Comparison of ENCODE assay signal across 22 mouse cellular contexts in the genomic region with DNA sequence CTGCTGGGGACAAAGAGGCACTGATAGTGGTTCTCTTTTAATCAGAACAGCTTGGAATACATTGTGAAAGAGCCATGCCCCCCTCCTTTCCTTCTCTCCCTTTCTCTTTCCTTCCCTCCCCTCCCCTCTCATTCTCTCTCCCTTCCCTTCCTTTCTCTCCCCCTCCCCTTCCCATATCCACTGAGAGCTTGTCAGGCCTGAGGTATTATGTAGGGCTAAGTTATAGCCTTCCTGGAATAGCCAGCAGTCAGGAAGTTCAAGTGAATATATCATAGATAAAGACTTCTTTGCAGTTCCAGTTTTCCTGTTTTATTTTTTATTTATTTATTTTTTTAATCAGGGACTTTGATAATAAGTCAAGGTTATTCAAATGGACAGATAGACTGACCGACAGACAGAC.
DNase-seq lines count a peak whose midpoint lies in the region; ATAC-seq and TF ChIP-seq lines count a peak whose summit lies in the region.
"Had no signal": no experiment of that assay in that cellular context is flagged by ENCODE, and none has a peak within 500 bp of the region (broad histone marks: within the 10 kb centered on the region; RNA-seq: fewer than 3 reads in every experiment).

No protein-coding gene starts in this region.

- no peaks in the 10 kb centered on the region for H3K27me3 ChIP-seq in midbrain, embryonic 12.5 days
- H3K27me3 ChIP-seq in midbrain, embryonic 10.5 days (ENCODE audit: low read depth, poor library complexity, severe bottlenecking) = no peaks in the 10 kb centered on the region
- H3K27me3 ChIP-seq in hindbrain, embryonic 16.5 days (replicated peaks; ENCODE audit: control insufficient read depth, insufficient read depth, low read length) = no peaks in the 10 kb centered on the region
- no peaks in the 10 kb centered on the region for H3K27me3 ChIP-seq in midbrain, postnatal 0 days (ENCODE audit: insufficient read depth, low read length)
- H3K27me3 ChIP-seq: CH12.LX; heart, embryonic 13.5 days; intestine, embryonic 15.5 days; liver, embryonic 13.5 days had no signal

- no peaks in the 10 kb centered on the region for H3K36me3 ChIP-seq in midbrain, embryonic 12.5 days
- no peaks in the 10 kb centered on the region for H3K36me3 ChIP-seq in midbrain, embryonic 10.5 days
- H3K36me3 ChIP-seq in hindbrain, embryonic 16.5 days (ENCODE audit: control insufficient read depth, insufficient read depth, low read length) = no peaks in the 10 kb centered on the region
- no peaks in the 10 kb centered on the region for H3K36me3 ChIP-seq in midbrain, postnatal 0 days (ENCODE audit: insufficient read depth, low read length)
- H3K36me3 ChIP-seq: heart, embryonic 13.5 days; intestine, embryonic 15.5 days; limb, embryonic 13.5 days; liver, embryonic 13.5 days had no signal

- H3K4me3 ChIP-seq in midbrain, embryonic 12.5 days = no peak overlapping the region
- H3K4me3 ChIP-seq in midbrain, embryonic 10.5 days = no peak overlapping the region
- H3K4me3 ChIP-seq in hindbrain, embryonic 16.5 days (ENCODE audit: low read length) = no peak overlapping the region
- no peak overlapping the region for H3K4me3 ChIP-seq in midbrain, postnatal 0 days (ENCODE audit: low read depth, low read length)
- H3K4me3 ChIP-seq: erythroblast, embryonic 14.5 days; heart, embryonic 13.5 days; intestine, embryonic 15.5 days; limb, embryonic 13.5 days; liver, embryonic 13.5 days had no signal

- H3K4me2 ChIP-seq in midbrain, embryonic 12.5 days (replicated peaks) = no peak overlapping the region
- no peak overlapping the region for H3K4me2 ChIP-seq in hindbrain, embryonic 16.5 days (ENCODE audit: low read length)
- H3K4me2 ChIP-seq in midbrain, postnatal 0 days (ENCODE audit: low read depth, low read length, poor library complexity, severe bottlenecking) = no peak overlapping the region
- H3K4me2 ChIP-seq: heart, embryonic 13.5 days; intestine, embryonic 15.5 days; limb, embryonic 13.5 days; liver, embryonic 13.5 days; lung, embryonic 14.5 days had no signal

- no peak for ATAC-seq in midbrain, embryonic 12.5 days (ENCODE audit: low FRiP score, low read depth)
- no peak for ATAC-seq in hindbrain, embryonic 16.5 days
- no peak for ATAC-seq in midbrain, postnatal 0 days (ENCODE audit: low FRiP score)
- ATAC-seq in megakaryocyte progenitor cell, adult 5-6 weeks (replicated peaks; ENCODE audit: poor library complexity) = no peak
- ATAC-seq: intestine, embryonic 15.5 days had no signal

- intact Hi-C loops in heart, postnatal 25 days (cut with DNase I) = no loop called here

- H3K9ac ChIP-seq in midbrain, embryonic 12.5 days (replicated peaks) = no peak overlapping the region
- peak overlapping the region; percentile 5; the same call in 1 of the 2 replicates for H3K9ac ChIP-seq in hindbrain, embryonic 16.5 days (ENCODE audit: low read depth, low read length)
- no peak overlapping the region for H3K9ac ChIP-seq in midbrain, postnatal 0 days (replicated peaks; ENCODE audit: low read length, poor library complexity, severe bottlenecking)
- H3K9ac ChIP-seq: heart, embryonic 13.5 days; intestine, embryonic 15.5 days; limb, embryonic 13.5 days; liver, embryonic 13.5 days; lung, embryonic 14.5 days had no signal

- peak overlapping the region; percentile 73 for H3K27ac ChIP-seq in midbrain, embryonic 12.5 days (replicated peaks)
- no peak overlapping the region for H3K27ac ChIP-seq in midbrain, embryonic 10.5 days (replicated peaks)
- H3K27ac ChIP-seq in hindbrain, embryonic 16.5 days (ENCODE audit: low read depth, low read length) = peak overlapping the region; percentile 73
- H3K27ac ChIP-seq in midbrain, postnatal 0 days (ENCODE audit: low read depth, low read length) = peak overlapping the region; percentile 84
- H3K27ac ChIP-seq: heart, embryonic 13.5 days; intestine, embryonic 15.5 days; limb, embryonic 13.5 days; liver, embryonic 13.5 days had no signal

- H3K4me1 ChIP-seq in midbrain, embryonic 12.5 days = peaks cover 30% of the 10 kb centered on the region
- peaks cover 26% of the 10 kb centered on the region for H3K4me1 ChIP-seq in midbrain, embryonic 10.5 days
- peaks cover 36% of the 10 kb centered on the region for H3K4me1 ChIP-seq in hindbrain, embryonic 16.5 days (ENCODE audit: control insufficient read depth, insufficient read depth, low read depth, low read length)
- peaks cover 28% of the 10 kb centered on the region for H3K4me1 ChIP-seq in midbrain, postnatal 0 days (ENCODE audit: insufficient read depth, low read length)
- H3K4me1 ChIP-seq: liver, embryonic 13.5 days had no signal

- no peaks in the 10 kb centered on the region for H3K9me3 ChIP-seq in midbrain, embryonic 12.5 days
- no peaks in the 10 kb centered on the region for H3K9me3 ChIP-seq in midbrain, embryonic 10.5 days (replicated peaks)
- no peaks in the 10 kb centered on the region for H3K9me3 ChIP-seq in hindbrain, embryonic 16.5 days (ENCODE audit: control insufficient read depth, low read length)
- H3K9me3 ChIP-seq in midbrain, postnatal 0 days (ENCODE audit: low read length) = no peaks in the 10 kb centered on the region
- H3K9me3 ChIP-seq: heart, embryonic 13.5 days; intestine, embryonic 15.5 days; limb, embryonic 13.5 days; liver, embryonic 13.5 days had no signal

- peak; percentile 34 for DNase-seq in heart, adult 11 months
- no peak for DNase-seq in heart, postnatal 25 days (ENCODE audit: low spot score)
- DNase-seq in midbrain, embryonic 10.5 days (ENCODE audit: low spot score) = no peak
- DNase-seq in midbrain, postnatal 0 days (ENCODE audit: low spot score) = no peak
- no peak for DNase-seq in thymus, postnatal 4 days
- DNase-seq: cerebellum, adult 2 months; gastrocnemius, postnatal 10 days; heart, adult 18-20 months; heart, postnatal 36 days; kidney, postnatal 14 days; liver, embryonic 13.5 days; lung, embryonic 14.5 days; lung, postnatal 4 days; thymus, postnatal 14 days had no signal

- 94% methylated on average over 1 of the region's 1 CpGs for WGBS in midbrain, embryonic 12.5 days
- 79% methylated on average over 1 of the region's 1 CpGs for WGBS in midbrain, embryonic 10.5 days
- 94% methylated on average over 1 of the region's 1 CpGs for WGBS in hindbrain, embryonic 16.5 days
- WGBS in midbrain, postnatal 0 days = 93% methylated on average over 1 of the region's 1 CpGs

- TF ChIP-seq CTCF in midbrain, postnatal 0 days (IDR thresholded peaks at IDR 0.05) = no peak
